Mouse (Mus musculus): ENCODE data around the gene Tmem91.

Tmem91 gene

DNA sequence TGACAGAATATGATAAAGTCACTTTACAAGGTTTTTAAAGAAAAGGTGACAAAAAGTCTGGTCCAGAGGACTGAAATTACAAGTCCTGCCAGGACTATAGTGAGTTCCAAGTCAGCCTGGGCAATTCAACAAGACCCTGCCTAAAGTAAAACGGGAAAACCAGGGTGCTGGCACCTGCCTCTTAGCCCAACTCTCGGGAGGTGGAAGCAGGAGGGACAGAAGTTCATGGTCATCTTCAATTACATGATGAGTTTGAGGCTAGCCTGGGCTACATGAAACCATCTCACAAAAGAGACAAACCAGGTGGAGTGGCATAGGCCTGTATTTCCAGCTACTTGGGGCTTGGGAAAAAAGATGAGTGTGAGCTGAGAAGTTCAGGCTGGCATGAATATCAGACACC, 3.3 kb downstream of the Tmem91 start:
- DNase-seq (ENCODE audit: low spot score in 2 of 2): no peak

- no peak for DNase-seq (ENCODE audit: low spot score in 2 of 2)
Measured at GRCm38 (mm10) chr7:25670096-25670495, 4.9 kb downstream of the Tmem91 start.

DNA sequence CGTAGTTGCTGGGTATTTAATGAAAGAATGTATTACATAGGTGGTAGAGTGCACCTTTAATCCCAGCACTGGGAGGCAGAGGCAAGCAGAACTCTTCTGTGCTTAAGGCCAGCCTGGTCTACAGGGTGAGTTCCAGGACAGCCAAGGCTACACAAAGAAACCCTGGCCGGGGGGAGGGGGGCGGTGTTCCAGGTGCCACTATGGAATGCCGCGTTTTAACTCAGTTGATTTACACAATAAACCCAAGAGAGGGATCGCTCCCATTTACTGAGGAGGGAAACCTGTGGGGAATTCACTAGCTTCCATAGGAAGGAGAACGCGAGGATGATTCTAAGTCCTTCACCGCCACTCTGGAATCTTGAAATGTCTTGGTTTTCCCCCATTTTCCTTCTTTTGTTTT, 5.3 kb downstream of the Tmem91 start:
- no peak for DNase-seq (ENCODE audit: low spot score in 2 of 2)

- no peak for DNase-seq (ENCODE audit: low spot score in 2 of 2)
Measured at GRCm38 (mm10) chr7:25669158-25669557, 5.8 kb downstream of the Tmem91 start.

- no peak for DNase-seq (ENCODE audit: low spot score in 2 of 2)
Measured at GRCm38 (mm10) chr7:25666381-25666780, 8.6 kb downstream of the Tmem91 start.

DNA sequence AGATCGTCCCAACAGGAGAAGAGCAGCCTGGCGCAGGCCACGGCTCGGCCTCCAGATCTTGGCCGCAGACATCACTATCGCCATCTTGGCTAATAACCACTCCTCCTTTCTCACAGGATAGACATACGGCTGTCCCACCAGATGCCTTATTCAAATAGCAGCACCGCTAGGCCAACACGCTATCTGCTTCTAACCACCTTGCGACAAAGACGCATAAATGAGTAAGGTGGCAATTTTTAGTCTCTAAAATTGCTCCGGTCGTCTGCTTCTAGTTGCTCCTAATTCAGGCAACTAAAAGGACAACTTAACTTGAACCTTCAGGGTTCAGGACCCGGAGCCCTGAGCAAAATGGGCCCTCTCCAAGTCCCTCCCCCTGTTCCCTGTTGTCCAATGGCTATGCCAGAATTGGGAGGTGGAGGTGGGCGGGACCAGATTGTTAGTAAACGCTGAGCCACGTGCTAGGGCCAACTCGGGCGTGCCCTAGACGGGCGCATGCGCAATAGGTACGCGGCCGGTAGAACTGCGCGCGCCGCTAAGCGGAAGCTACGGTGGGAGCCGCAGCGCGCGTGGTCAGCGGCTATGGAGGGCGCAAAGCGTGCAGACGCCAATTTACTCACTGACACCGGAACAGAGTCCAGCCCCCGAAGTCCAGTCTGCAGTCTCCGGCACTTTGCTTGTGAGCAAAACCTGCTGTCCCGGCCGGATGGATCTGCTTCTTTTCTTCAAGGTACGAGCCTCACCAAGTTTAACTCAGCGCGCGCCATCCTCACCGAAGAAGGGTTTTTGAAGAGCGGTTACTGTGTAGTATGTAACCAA, 16.1 kb downstream of the Tmem91 start, which contains the start of the genes Bckdha and Exosc5:
Gene Bckdha, minus strand, starts transcription at position 325 of the 816 bp plus-strand sequence.
Gene Exosc5, plus strand, starts transcription at position 508 of the 816 bp plus-strand sequence.
- DNase-seq (ENCODE audit: low spot score in 2 of 2): peak; percentile 99 to 100

- no peak for DNase-seq (ENCODE audit: low spot score in 2 of 2)
Measured at GRCm38 (mm10) chr7:25657785-25658184, 17.2 kb downstream of the Tmem91 start.

- DNase-seq (ENCODE audit: low spot score in 2 of 2): no peak
Measured at GRCm38 (mm10) chr7:25655601-25656428, 19.2 kb downstream of the Tmem91 start.

DNA sequence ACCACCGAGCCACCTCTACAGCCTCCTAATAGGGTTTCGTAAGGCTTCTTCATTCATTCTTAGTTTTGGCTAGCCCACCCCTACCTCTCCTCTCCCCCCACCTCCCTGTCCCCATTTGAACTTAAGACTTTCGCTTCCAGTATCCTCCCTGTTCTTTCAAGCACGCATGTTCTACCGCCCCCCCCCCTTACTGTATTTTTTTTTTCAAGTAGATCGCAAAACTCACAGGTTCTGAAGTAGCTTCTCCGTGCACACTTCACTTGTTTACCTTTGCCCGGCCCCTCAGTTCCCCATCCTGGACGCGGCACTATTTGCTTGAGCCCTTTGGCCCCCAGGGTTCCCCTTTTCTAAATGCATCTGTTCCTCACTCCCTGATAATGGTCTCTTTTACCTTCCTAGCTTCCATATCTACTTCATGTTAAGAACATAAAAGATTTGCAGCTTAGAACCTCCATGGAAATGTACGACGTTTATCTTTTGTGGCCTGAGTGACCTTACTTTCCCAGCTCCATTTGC, 22.7 kb downstream of the Tmem91 start:
- no peak for DNase-seq (ENCODE audit: low spot score in 2 of 2)

- DNase-seq (ENCODE audit: low spot score in 2 of 2): no peak
Measured at GRCm38 (mm10) chr7:25651281-25651680, 23.7 kb downstream of the Tmem91 start.

DNA sequence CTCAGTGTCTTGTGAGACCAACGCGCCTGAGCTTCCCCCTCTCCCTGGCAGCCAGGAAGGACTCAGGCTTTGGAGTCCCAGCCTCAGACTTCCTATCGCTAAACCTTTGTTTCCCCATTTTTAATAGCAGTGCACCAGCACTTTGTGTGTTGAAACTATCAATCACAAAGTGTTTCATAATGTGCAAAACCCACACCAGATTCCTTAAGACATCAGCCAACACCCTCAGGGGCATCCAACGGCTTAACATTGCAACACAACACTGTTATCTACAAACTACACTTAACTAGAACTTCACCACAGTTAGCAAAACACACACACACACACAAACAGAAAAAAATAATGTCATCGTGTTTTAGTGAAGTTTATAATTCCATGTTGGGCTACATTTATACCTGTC, 25.1 kb downstream of the Tmem91 start:
- DNase-seq (ENCODE audit: low spot score in 2 of 2): no peak

- no peak for DNase-seq (ENCODE audit: low spot score in 2 of 2)
Measured at GRCm38 (mm10) chr7:25647574-25648123, 27.3 kb downstream of the Tmem91 start.

GRCm38 (mm10) chr7:25645074-25645473, 29.9 kb downstream of the Tmem91 start:
- DNase-seq (ENCODE audit: low spot score in 2 of 2): no peak

GRCm38 (mm10) chr7:25644631-25645030, 30.3 kb downstream of the Tmem91 start:
- DNase-seq (ENCODE audit: low spot score in 2 of 2): no peak

- no peak for DNase-seq (ENCODE audit: low spot score in 2 of 2)
Measured at GRCm38 (mm10) chr7:25644136-25644535, 30.8 kb downstream of the Tmem91 start.

- peak in 1 of 2 experiments; percentile 69 for DNase-seq (ENCODE audit: low spot score in 2 of 2)
Measured at GRCm38 (mm10) chr7:25639754-25640153, 35.2 kb downstream of the Tmem91 start.

DNA sequence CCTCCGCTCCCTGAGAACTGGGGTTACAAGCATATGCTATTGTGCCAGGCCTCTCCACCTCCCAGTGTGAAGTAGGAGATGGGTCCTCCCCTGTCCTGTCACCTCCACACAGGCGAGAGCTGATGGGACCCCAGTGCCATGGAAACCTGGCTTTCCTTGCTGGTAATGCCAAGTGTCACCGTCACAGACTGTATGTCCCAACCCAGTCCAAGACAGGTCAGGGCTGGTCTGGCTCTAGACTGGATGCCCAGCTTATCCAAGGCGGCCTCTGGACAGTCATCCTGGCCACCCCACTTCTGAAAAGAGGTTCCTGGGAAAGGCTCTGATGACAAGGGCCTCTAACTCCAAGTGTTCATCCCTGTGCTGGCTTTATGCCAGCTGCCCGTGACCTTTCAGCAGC, 37.9 kb downstream of the Tmem91 start:
- DNase-seq (ENCODE audit: low spot score in 2 of 2): no peak

DNA sequence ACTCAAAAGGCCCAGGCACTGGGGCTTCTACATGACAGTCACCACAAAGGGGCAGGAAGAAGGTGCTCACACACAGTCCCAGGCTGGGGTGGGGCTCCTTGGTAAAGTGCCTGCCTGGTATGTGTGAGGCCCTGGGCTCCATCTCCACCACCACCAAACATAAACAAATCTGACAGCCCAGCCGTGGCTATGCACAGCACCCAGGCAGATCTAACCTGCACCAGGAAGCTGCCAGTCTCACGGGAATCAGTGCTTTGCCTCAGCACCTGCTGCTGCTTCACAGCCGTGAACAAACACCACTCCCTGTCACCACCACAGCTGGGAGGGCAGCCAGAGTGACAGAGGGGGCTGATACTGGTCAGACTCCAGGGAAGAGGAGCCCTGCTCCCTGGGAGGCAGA, 38.6 kb downstream of the Tmem91 start:
- DNase-seq (ENCODE audit: low spot score in 2 of 2): no peak

DNA sequence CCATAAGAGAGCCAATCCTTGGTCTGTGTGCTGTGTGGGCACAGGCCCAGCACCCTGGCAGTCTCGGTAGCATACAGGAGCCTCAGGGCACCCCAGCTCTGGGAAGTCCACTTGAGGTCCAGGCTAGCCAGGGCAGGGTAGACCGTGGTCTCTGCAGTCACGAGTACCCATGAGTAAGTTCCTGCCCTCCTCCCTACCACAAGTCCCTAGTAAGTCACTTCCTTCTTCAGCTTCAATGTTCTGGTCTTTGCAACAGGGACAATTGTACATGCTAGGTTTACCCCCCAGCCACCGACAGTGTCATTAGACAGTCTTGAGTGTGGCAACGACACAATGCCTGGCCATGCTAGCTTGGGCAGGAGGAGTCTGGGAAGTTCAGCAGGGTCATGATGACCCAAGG, 42.3 kb downstream of the Tmem91 start:
- no peak for DNase-seq (ENCODE audit: low spot score in 2 of 2)

- no peak for DNase-seq (ENCODE audit: low spot score in 2 of 2)
Measured at GRCm38 (mm10) chr7:25628323-25628620, 46.7 kb downstream of the Tmem91 start.

DNA sequence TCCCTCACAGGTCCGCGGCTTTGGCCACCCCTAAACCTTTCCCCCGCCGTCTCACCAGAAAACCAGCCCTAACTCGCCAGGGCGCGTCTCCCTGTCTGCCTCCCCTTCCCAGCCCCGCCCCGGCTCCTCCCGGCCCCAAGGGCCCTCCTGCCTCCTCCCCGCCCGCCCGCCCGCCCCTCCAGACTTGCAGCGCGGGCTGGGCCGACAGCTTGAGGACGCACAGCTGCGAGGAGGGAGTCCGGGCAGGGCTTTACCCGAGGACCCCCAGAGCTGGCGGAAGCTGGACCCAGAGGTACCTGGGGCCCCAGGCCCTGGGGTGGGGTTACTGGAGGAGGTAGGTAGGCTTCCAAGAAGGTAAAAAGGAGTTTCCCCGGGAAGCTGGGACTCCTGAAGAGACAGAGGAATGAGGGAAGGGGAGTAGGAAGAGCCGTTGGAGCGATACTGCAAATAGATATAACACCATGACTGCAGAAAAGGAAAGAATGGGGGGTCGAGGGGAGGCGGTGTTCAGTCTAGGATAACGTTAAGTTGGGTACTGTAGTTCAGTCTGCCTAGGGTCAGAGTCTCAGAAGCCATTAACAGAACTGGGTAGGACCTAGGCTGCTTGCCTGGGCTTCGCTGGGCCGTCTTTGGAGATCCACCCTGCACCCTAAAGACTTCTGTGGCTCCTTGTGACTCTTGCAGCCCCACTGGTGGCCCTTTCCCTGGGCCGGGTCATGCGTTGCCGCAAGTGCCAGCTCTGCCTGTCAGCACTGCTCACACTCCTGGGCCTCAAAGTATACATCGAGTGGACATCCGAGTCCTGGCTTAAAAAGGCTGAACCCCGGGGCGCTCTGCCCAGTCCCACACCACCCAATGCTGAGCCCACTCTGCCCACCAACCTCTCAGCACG, 47.3 kb downstream of the Tmem91 start:
- DNase-seq (ENCODE audit: low spot score in 2 of 2): no peak

Measured in left cerebral cortex, adult 9 months (tissue).